Mouse (Mus musculus): ENCODE data around the gene Gm42669. TPM values are rescaled to one million over a fixed set of nuclear protein-coding genes. Genes with fewer than 3 reads are reported as not detected.

Gene Gm42669
- polyA plus RNA-seq, 1 experiment, result 0.19 TPM

DNA sequence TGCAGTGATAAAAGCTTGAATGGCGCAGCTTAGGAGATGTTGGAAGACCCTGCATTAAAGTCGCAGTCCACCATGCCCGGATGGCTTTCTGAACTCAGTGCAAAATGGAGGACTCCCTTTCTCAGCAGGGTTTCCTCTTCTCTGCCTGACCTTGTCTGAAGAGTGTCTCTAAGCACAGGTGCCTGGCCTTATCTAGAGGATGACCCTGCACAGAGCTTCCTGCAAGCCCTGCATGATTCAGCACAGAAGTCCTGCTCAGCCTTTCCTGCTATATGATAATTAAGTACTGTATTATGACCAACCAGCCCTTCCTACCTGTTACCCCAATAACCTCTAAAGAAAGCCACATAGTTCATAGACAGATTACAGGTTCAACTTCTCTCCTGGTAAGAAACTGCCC, 8.0 kb downstream of the Gm42669 start:
- H3K4me3 ChIP-seq (ENCODE audit: control insufficient read depth, insufficient read depth, low read length), result no peak overlapping the region
- H3K4me1 ChIP-seq (replicated peaks; ENCODE audit: control insufficient read depth, insufficient read depth, low read length), result peaks cover 2% of the 10 kb centered on the region
- DNase-seq, result no peak
- H3K27ac ChIP-seq (ENCODE audit: control insufficient read depth, insufficient read depth, low read length), result no peak overlapping the region
- H3K36me3 ChIP-seq (ENCODE audit: control insufficient read depth, insufficient read depth, low read length), result peaks cover 6% of the 10 kb centered on the region; the same call in 1 of the 2 replicates
- no peaks in the 10 kb centered on the region for H3K27me3 ChIP-seq (ENCODE audit: control insufficient read depth, insufficient read depth, low read length)
- no peak for TF ChIP-seq POLR2A (IDR thresholded peaks at IDR 0.05; ENCODE audit: control insufficient read depth, extremely low read depth, insufficient read depth, low read length, poor library complexity)
- TF ChIP-seq CTCF (IDR thresholded peaks at IDR 0.05; ENCODE audit: borderline replicate concordance, control insufficient read depth, extremely low read depth, insufficient read depth, low read length, poor library complexity), result no peak
- WGBS, result 97% methylated on average over 3 of the region's 3 CpGs

DNA sequence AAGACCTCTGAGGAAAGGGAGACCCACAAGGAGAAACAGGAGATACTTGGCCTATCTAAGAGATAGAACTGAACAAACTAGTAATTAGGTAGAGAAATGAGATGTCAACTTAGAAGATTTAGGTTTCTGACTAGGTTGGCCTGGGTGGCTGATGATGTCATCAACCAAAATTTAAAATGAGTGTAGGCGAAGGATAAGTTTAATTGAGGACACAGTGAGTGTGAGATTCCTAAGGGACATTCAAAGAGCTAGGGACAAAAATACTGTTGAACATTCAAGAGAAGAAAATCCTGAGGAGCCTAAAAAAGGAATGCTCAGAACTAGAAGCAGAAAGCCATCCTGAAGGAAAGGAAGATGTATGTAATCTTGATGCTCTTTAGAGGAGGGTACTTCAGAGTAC, 8.7 kb downstream of the Gm42669 start:
- Histone ChIP-seq H3K4me3 (ENCODE audit: control insufficient read depth, insufficient read depth, low read length) (no peak overlapping the region), H3K27me3 (ENCODE audit: control insufficient read depth, insufficient read depth, low read length) (no peaks in the 10 kb centered on the region), H3K4me1 (replicated peaks; ENCODE audit: control insufficient read depth, insufficient read depth, low read length) (peaks cover 2% of the 10 kb centered on the region), H3K27ac (ENCODE audit: control insufficient read depth, insufficient read depth, low read length) (no peak overlapping the region), H3K36me3 (ENCODE audit: control insufficient read depth, insufficient read depth, low read length) (peaks cover 3% of the 10 kb centered on the region; the same call in 1 of the 2 replicates)
- TF ChIP-seq CTCF (IDR thresholded peaks at IDR 0.05; ENCODE audit: borderline replicate concordance, control insufficient read depth, extremely low read depth, insufficient read depth, low read length, poor library complexity), result no peak
- TF ChIP-seq POLR2A (IDR thresholded peaks at IDR 0.05; ENCODE audit: control insufficient read depth, extremely low read depth, insufficient read depth, low read length, poor library complexity), result no peak
- DNase-seq, result no peak
- 98% methylated on average over 1 of the region's 1 CpGs for WGBS

DNA sequence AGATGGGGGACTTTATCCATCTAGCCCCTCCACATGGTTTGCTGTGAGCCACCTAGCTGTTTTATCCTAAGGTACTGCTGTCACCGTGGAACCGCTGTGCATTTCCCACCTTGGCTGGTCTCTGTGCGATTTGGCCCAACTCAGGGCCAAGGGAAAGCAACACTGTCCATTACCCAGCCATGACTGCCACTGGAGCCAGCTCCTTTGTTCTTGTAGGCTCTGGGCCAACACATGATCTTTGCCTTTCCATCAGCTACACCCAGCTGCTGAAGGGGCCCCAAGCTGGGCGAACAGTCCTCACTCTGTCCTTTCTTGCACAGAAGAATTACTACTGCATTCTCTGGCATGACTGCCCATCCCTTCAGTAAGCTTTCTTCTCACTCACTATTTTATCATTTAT, 11.2 kb downstream of the Gm42669 start:
- no peak for DNase-seq
- Histone ChIP-seq H3K27me3 (ENCODE audit: control insufficient read depth, insufficient read depth, low read length) (no peaks in the 10 kb centered on the region), H3K36me3 (ENCODE audit: control insufficient read depth, insufficient read depth, low read length) (no peaks in the 10 kb centered on the region), H3K4me1 (replicated peaks; ENCODE audit: control insufficient read depth, insufficient read depth, low read length) (no peaks in the 10 kb centered on the region), H3K27ac (ENCODE audit: control insufficient read depth, insufficient read depth, low read length) (no peak overlapping the region), H3K4me3 (ENCODE audit: control insufficient read depth, insufficient read depth, low read length) (no peak overlapping the region)
- no peak for TF ChIP-seq CTCF (IDR thresholded peaks at IDR 0.05; ENCODE audit: borderline replicate concordance, control insufficient read depth, extremely low read depth, insufficient read depth, low read length, poor library complexity)
- TF ChIP-seq POLR2A (IDR thresholded peaks at IDR 0.05; ENCODE audit: control insufficient read depth, extremely low read depth, insufficient read depth, low read length, poor library complexity), result no peak
- 95% methylated on average over 4 of the region's 4 CpGs for WGBS

DNA sequence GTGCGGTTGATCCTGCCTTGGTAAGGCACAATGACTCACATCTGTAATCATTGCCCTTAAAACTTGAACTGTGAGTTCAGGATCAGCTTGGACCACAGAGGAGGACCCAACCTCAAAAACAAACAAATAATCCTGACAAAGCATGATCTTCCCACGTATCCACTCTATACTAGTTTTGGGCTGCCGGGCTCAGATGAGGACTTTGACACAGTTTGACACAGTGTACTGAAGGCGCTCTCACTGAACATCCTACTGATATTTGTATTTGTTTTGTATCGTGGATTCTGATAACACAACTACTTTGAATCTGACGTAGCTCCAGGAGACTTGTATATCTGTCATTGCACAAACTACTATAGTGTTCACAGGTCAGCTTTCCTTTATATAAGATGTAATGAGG, 14.0 kb downstream of the Gm42669 start:
- H3K4me3 ChIP-seq (ENCODE audit: control insufficient read depth, insufficient read depth, low read length), result no peak overlapping the region
- 0 out of 2 replicates have a peak, but pooled peaks cover 2% of the 10 kb centered on the region for H3K4me1 ChIP-seq (replicated peaks; ENCODE audit: control insufficient read depth, insufficient read depth, low read length)
- 95% methylated on average over 6 of the region's 6 CpGs for WGBS
- no peak for TF ChIP-seq POLR2A (IDR thresholded peaks at IDR 0.05; ENCODE audit: control insufficient read depth, extremely low read depth, insufficient read depth, low read length, poor library complexity)
- TF ChIP-seq CTCF (IDR thresholded peaks at IDR 0.05; ENCODE audit: borderline replicate concordance, control insufficient read depth, extremely low read depth, insufficient read depth, low read length, poor library complexity), result no peak
- no peak for DNase-seq
- no peaks in the 10 kb centered on the region for H3K27me3 ChIP-seq (ENCODE audit: control insufficient read depth, insufficient read depth, low read length)
- H3K36me3 ChIP-seq (ENCODE audit: control insufficient read depth, insufficient read depth, low read length), result no peaks in the 10 kb centered on the region
- no peak overlapping the region for H3K27ac ChIP-seq (ENCODE audit: control insufficient read depth, insufficient read depth, low read length)

DNA sequence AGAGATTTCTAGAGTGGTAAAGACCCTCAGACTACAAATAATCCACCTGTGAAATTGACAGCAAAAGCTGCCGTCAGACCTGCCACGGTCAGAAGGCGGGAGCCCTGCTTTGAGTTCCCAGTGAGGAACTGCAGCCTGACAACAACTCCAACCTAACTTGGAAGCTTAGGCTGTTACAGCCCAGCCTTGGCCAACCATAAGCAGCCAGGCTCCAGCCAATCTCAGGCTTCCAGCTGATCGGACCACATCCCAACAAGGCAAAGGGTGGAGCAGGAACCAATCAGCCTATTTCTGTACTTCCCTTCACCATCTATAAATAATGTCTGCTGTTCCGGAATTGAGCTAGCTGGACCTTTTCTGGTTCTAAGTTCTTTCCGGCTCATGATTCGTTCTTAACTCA, 14.5 kb downstream of the Gm42669 start:
- no peak for DNase-seq
- no peaks in the 10 kb centered on the region for H3K36me3 ChIP-seq (ENCODE audit: control insufficient read depth, insufficient read depth, low read length)
- H3K27ac ChIP-seq (ENCODE audit: control insufficient read depth, insufficient read depth, low read length), result no peak overlapping the region
- no peak overlapping the region for H3K4me3 ChIP-seq (ENCODE audit: control insufficient read depth, insufficient read depth, low read length)
- TF ChIP-seq POLR2A (IDR thresholded peaks at IDR 0.05; ENCODE audit: control insufficient read depth, extremely low read depth, insufficient read depth, low read length, poor library complexity) (no peak), CTCF (IDR thresholded peaks at IDR 0.05; ENCODE audit: borderline replicate concordance, control insufficient read depth, extremely low read depth, insufficient read depth, low read length, poor library complexity) (no peak)
- 65% methylated on average over 7 of the region's 7 CpGs for WGBS
- 0 out of 2 replicates have a peak, but pooled peaks cover 2% of the 10 kb centered on the region for H3K4me1 ChIP-seq (replicated peaks; ENCODE audit: control insufficient read depth, insufficient read depth, low read length)
- H3K27me3 ChIP-seq (ENCODE audit: control insufficient read depth, insufficient read depth, low read length), result no peaks in the 10 kb centered on the region

DNA sequence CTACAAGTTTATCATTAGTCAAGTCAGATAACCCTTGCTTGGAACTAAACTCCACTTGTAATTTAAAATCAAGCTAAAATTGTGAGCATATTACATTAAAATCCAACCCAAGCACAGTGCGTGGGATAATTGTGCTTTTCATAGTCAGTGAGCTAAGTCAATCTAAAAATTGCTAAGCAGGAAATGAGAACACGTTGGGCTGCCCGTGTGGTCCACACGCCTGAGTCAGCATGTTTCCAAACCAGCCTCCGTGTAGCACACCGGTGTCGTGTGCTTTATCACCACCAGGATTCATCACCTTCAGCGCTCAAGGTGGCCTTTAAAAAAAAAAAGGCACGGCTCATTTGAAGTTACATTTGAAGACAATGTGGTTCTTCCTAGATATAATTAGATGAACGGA, 16.9 kb downstream of the Gm42669 start:
- 8% methylated on average over 10 of the region's 10 CpGs for WGBS
- no peak for DNase-seq
- H3K4me3 ChIP-seq (ENCODE audit: control insufficient read depth, insufficient read depth, low read length), result no peak overlapping the region
- no peaks in the 10 kb centered on the region for H3K36me3 ChIP-seq (ENCODE audit: control insufficient read depth, insufficient read depth, low read length)
- TF ChIP-seq CTCF (IDR thresholded peaks at IDR 0.05; ENCODE audit: borderline replicate concordance, control insufficient read depth, extremely low read depth, insufficient read depth, low read length, poor library complexity), result no peak
- TF ChIP-seq POLR2A (IDR thresholded peaks at IDR 0.05; ENCODE audit: control insufficient read depth, extremely low read depth, insufficient read depth, low read length, poor library complexity), result no peak
- no peak overlapping the region for H3K27ac ChIP-seq (ENCODE audit: control insufficient read depth, insufficient read depth, low read length)
- H3K4me1 ChIP-seq (replicated peaks; ENCODE audit: control insufficient read depth, insufficient read depth, low read length), result 0 out of 2 replicates have a peak, but pooled peaks cover 2% of the 10 kb centered on the region
- no peaks in the 10 kb centered on the region for H3K27me3 ChIP-seq (ENCODE audit: control insufficient read depth, insufficient read depth, low read length)

DNA sequence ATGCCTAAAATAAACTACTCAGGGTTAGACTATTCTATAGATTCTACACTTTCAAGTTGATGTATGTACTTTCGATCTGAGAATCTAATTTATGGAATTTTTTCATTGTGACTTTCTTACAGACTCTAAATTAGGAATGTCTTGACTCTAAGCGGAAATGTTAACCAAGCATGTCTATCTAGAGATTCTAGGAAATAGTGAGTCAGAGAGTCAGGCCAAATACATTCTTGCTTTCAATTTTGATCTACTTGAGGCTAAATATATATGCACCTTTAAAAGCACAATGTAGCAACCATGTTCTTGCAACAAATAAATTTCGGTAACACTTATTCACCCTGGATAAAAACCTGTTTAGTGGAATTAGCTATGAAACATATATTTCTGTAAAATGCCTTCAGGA, 21.4 kb downstream of the Gm42669 start:
- H3K36me3 ChIP-seq (ENCODE audit: control insufficient read depth, insufficient read depth, low read length), result no peaks in the 10 kb centered on the region
- H3K4me3 ChIP-seq (ENCODE audit: control insufficient read depth, insufficient read depth, low read length), result no peak overlapping the region
- H3K27me3 ChIP-seq (ENCODE audit: control insufficient read depth, insufficient read depth, low read length), result no peaks in the 10 kb centered on the region
- H3K27ac ChIP-seq (ENCODE audit: control insufficient read depth, insufficient read depth, low read length), result no peak overlapping the region
- TF ChIP-seq POLR2A (IDR thresholded peaks at IDR 0.05; ENCODE audit: control insufficient read depth, extremely low read depth, insufficient read depth, low read length, poor library complexity) (no peak), CTCF (IDR thresholded peaks at IDR 0.05; ENCODE audit: borderline replicate concordance, control insufficient read depth, extremely low read depth, insufficient read depth, low read length, poor library complexity) (no peak)
- 81% methylated on average over 3 of the region's 3 CpGs for WGBS
- 0 out of 2 replicates have a peak, but pooled peaks cover 2% of the 10 kb centered on the region for H3K4me1 ChIP-seq (replicated peaks; ENCODE audit: control insufficient read depth, insufficient read depth, low read length)
- DNase-seq, result no peak
